Mouse (Mus musculus) brain, embryonic 14.5 days (tissue): ENCODE results near the gene Tex264. TPM values are rescaled to one million over a fixed set of nuclear protein-coding genes. Genes with fewer than 3 reads are reported as not detected.

Experiments used
- DNase-seq: peaks from one replicate; pipeline ENCODE4 v3.0.0-alpha.2; 2011; ENCODE audit warnings: low read depth
- CTCF ChIP-seq: fragments of 200-500 bp; IDR thresholded peaks from 2 replicates; pipeline ENCODE4 v1.5.1; 2012; ENCODE audit warnings: inconsistent platforms, mild to moderate bottlenecking, moderate library complexity, borderline replicate concordance; ENCODE audit not compliant: insufficient read depth, insufficient read length; ENCODE audit errors: extremely low read depth
- POLR2A ChIP-seq: fragments of 200-500 bp; IDR thresholded peaks from 2 replicates; pipeline ENCODE4 v1.6.1; 2012; ENCODE audit warnings: mild to moderate bottlenecking, inconsistent platforms, borderline replicate concordance; ENCODE audit not compliant: poor library complexity, insufficient read depth, insufficient read length, severe bottlenecking; ENCODE audit errors: extremely low read depth
- polyA plus RNA-seq: library from polyadenylated mRNA; depleted of rRNA; stranded (reverse); fragments of >200 nt; gene quantifications from 2 replicates; pipeline ENCODE4 v1.2.3, GENCODE M21; 2012

Tex264 gene
- polyA plus RNA-seq, 1 experiment = 53.1 TPM

DNA sequence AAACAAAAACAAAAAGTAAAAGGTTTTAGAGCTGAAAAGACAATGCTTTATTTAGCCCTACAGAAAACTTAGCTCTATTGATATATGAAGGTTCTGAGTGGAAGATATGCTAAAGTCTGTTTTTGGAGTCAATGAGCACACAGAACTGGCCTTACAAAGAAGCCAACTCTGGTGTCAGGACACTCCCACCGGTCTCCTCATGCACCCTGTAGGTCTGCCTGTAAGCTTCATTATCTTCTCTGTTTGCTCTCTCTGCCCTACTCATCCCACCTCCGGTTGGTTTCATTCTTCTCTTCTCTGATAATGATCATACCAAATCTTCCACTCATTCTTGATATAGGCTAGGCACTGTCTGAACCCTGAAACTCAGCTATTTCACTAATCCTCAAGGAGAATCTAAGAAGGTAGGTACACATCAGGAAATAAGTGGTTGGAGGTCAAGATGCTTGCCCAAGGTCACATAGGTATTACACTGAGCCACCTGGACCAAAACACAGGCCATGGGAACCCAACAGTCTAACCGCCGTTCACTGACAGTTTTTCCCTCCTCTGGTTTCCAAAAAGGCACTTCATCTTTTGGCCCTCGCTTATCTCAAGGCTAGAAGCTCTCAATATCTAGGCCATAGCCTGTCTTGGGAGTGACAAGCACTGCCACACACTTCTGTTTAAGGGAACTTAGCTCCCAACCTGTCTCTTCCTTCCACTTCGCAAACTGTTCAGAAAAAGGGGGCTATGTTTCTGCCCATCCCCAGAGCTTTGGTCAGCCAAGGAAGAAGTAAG lies 1.4 kb downstream of the Tex264 start:
- DNase-seq = no peak
- TF ChIP-seq CTCF = no peak
- TF ChIP-seq POLR2A = no peak

DNA sequence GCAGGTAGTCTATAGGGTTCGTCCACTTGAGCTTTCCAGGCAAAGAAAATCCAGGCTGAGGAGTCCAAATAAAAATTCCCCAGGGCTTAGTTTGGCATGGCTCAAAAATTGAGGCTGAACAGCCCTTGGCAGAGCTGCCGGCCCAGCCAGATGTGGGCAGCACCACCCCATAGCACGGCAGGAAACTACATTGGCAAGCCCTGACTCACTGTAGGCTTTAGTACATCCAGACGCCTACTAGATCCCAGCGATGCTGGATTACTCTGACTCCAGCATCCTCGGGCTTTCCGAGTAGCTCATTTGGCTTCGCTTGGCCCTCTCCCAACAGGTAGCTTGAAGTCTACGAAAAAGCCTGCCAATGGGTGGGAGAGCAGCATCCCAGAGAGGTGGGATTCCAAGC lies 4.7 kb downstream of the Tex264 start:
- no peak for DNase-seq
- TF ChIP-seq POLR2A (no peak), CTCF (no peak)

DNA sequence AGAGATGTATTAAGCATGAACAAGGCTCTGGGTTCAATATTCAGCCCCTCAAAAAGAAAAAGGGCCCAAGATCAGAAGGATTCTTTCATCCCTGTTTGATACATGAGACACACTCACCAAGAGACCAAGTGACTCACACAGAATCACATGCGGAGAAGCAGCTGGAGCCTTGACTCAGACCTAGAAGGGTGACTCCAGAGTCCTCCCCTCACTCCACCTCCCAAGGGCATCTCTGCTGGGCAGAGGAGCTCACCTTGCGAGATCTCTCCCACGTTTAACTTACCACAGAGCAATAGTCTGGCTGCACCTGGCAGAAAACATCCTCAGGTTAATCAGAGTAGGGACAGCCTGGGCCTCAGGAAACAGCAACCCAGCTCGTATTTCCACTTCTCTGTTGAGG lies 7.5 kb downstream of the Tex264 start:
- DNase-seq = no peak
- no peak for TF ChIP-seq CTCF
- no peak for TF ChIP-seq POLR2A

DNA sequence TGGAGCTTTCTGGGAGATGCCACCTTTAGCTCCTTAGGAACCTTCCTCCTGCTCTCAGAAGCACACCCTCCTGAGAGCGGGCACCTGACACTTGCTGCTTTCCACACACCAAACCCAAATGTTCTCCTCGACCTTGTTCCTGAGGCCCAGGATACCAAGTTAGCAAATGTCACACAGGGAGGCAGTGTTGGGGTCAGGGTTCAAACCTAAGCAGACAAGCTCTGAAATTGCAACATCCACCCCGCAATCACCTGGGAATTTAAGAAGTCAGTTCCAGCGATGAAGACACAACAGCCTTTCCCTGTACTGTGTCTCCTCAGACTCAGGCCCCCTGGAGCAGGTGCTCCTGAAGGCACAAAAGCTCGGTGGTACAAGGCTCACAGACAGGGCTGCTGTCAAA lies 8.0 kb downstream of the Tex264 start:
- TF ChIP-seq POLR2A (no peak), CTCF (no peak)
- no peak for DNase-seq

DNA sequence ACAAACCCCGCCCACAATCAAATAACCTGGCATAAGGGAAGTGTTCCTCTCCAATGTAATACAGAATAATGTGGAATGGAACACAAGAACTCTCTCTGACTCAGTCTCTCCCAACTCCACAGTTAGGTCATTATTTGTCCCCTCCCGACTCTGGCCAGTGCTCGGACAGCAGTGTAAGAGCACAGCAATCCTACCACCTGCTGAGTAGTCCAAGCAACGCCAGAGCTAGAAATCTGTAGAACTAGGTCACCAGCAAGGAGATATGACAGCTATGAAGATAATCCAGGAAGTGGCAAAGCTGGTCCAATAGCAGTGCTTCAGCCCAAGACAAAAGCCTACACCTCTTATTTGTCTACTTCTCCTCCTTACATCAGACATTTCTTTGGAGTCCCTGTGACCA lies 9.2 kb downstream of the Tex264 start:
- TF ChIP-seq POLR2A (no peak), CTCF (no peak)

DNA sequence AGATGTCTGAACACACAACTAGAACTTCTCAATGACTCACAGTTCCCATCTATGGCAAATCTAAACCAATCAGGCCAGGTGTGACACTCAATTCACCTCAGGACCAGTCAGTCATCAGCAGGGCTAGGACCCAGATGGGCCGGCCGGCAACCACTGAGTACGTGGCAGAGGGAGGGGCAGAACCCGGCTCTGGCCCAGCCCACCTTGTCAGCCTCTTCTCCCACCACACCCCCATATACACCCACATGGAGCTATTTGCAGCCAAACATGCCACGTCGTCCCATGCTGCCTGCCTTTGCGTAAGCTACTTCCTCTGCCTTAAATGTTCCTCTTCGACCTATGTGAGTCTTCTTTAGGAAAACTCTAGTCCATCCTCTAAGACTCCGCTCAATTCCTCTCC lies 9.8 kb downstream of the Tex264 start:
- TF ChIP-seq CTCF (no peak), POLR2A (no peak)
- DNase-seq = no peak

More for the DNA sequence above, 9.2 kb downstream of the Tex264 start:
- DNase-seq = no peak

DNA sequence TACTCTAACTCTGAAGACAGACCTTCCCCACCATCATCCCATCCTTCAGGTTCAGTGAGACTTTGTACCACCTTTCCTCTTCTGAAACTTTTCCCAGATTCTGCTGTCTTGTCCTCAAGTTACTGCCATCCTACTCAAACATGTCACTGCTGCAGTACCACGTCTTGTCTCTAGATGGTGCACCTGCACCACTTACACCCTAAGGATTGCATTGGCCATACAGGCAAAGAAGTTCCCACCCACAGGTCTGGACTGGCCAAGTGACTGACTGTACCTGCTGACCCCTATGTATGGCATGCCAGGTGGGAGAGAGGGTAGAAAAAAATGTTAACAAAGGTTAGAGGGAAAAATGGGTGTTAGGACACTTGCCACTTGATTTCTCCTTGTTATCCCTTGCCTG lies 10.2 kb downstream of the Tex264 start:
- peak; percentile 87 for DNase-seq
- TF ChIP-seq CTCF (peak; percentile 91), POLR2A (no peak)

DNA sequence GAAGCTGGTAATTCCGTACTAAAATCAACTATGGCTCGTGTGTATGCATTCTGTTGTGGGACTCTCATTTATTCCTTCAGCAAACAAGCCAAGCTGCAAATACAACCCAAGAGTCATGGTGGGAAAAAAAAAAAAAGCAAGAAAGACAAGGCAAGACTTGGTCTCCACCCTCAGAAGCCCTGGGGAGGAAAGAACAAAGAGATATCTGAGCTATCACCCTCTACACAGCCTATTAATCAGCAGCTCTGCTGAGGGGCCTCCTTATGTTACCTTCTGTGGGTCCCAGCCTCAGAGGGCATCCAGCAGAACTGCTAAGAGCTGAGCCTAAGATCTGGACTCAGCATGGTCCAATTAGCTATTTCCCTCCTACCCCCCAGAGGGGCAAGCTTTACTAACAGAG lies 11.9 kb downstream of the Tex264 start:
- no peak for DNase-seq
- TF ChIP-seq POLR2A (no peak), CTCF (no peak)

DNA sequence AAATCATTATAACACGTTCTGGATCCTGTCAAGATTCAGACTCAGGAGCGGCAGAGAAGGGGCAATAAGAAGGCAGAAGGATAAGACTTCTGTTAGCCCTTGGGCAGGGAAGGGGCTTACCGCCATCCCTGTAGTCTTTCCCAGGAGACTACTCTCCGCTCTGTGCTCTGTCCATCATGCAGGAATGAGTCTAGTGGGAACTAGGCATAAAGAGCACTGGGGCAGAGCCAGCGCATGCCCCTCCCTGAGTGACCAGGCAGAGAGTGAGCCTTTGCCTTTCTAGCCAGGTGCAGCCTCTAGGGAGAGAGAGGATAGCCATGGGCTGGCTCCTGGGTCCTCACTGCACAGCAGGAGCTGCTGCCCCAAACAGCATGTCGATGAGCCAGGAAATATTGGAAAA lies 20.9 kb downstream of the Tex264 start:
- no peak for DNase-seq
- no peak for TF ChIP-seq CTCF
- TF ChIP-seq POLR2A = no peak

DNA sequence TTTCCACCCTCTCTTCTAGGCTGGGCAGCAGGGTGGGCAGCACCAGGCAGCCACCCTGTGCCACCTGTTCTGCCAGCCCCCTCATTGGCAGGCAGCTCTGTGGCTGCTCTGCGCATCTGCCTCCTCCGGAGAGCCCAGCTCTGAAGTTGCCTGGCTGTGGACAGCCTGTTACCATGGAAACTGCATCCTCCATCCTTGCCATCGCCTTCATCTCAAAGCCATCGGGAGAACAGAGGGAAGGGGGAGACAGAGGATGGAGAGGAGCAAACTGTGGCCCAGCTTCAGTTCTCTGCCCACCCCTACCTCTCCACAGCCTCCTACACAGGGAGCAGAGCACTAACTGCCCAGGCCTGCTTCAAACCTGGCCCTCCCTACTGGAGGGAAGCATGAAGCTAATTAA lies 21.3 kb downstream of the Tex264 start:
- 0 out of 2 replicates have a peak, but pooled peaks have one; percentile 14 for TF ChIP-seq POLR2A
- TF ChIP-seq CTCF = no peak
- DNase-seq = peak; percentile 91

DNA sequence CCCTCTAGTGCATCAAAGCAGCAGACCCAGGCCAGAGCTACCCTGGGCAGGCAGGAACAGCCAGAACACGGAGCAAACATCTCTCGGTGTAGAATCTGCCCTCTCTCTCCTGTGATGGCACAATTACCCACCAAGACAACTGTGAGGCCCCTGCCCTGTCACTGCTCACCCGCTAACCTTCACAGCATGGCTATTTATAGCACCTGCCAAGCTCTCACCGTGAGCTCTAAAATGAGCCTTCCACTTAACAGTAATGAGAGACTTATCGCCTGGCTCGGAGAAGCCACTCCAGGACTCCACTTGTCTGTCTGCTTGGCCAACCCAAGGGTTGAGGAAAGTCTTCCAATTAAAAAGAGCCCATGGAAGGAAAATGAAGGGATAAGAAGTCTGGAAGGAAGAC lies 22.5 kb downstream of the Tex264 start:
- TF ChIP-seq CTCF = no peak
- TF ChIP-seq POLR2A = no peak
- DNase-seq = peak; percentile 15

DNA sequence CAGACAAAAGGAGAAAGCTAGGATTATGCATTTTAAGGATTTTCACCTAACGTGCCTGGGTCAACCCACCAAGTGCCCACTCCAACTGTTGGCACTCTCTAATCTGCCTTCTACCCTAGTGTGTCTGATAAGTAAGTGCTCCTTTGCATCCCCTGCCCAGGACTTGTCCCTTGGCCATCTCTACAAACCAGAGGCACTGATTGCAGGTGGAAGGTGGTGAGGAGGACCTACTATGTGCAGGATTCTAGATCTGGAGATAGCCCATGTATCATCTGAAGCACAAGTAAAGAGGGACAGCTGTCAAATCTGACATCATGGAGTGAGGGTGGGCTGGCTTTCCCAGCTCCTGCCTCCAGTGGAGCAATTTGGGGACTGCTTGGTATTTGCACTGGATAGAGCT lies 25.8 kb downstream of the Tex264 start:
- DNase-seq = no peak
- TF ChIP-seq CTCF (no peak), POLR2A (no peak)

DNA sequence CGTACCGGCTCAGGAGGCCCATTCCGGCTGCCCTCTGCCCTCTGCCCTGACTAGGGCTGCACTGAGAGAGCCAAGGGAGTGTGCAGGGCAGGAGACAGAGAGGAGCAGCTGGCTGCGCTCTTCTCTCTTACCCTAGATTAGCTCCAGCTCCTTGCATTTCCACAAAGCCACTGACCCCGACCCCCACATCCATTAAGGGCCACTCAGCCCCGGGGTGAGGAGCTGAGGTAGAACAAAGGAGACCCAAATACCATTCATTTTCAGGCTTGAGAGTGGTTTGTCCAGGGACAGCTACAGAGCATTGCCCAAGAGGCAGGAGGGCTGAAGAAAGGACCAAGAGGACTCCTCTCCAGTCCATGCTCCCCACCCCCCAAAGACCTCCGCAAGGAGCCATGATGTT lies 26.3 kb downstream of the Tex264 start:
- DNase-seq = no peak
- no peak for TF ChIP-seq CTCF
- TF ChIP-seq POLR2A = no peak

DNA sequence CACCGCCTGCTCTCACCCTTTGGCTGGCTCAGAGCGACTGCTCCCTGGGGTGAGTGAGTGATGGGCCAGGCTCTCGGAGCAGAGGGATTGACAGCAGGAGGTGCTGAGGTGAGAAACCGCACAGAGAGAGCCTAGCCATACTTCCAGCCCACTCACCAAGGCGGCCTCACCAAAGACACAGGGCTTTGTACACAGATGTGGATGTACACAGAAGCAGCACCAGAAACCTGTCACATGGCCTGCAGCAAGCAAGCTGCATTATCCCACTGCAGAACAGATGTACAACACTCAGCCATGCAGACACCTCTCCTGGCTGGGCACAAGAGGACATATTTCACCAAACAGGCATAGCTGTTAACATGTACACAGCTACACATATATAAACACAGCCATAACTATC lies 28.1 kb downstream of the Tex264 start:
- no peak for TF ChIP-seq CTCF
- TF ChIP-seq POLR2A = no peak
- peak; percentile 29 for DNase-seq

DNA sequence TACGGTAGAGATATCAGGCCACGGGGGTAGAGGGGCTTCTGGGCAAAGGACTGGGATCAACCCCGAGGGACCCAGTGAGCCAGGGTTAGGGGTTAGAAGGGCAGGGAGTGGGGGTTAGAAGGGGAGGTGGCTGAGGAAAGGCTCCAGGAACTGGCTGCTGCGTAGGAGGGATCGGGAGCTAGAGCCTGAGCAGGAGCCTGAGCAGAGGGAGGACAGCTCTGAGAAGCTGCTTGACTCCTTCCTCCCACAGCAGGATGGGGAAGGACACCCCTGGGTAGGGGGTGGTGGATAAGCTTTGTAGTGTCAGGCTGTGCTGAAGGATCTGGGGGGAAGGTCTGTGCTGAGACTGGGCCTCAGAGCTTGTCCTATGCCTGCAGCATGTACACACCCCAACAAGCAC lies 28.9 kb downstream of the Tex264 start:
- no peak for DNase-seq
- TF ChIP-seq POLR2A = no peak
- TF ChIP-seq CTCF = no peak
